Mouse (Mus musculus) lung, postnatal 0 days (tissue): ENCODE results near the gene Uqcr11. TPM values are rescaled to one million over a fixed set of nuclear protein-coding genes. Genes with fewer than 3 reads are reported as not detected.

Source experiments
- ATAC-seq: fragments of 200-750 bp; cut with Nextera tagmentation; 2 replicates; pipeline ENCODE4 v1.8.0; 2017; ENCODE audit warnings: moderate library complexity
- DNase-seq: peaks from one replicate; pipeline ENCODE4 v3.0.0-alpha.2; 2016; ENCODE audit warnings: low spot score
- H3K27ac ChIP-seq: fragments of 300-500 bp; sonication (generic); 2 replicates; pipeline ENCODE4 v1.5.1; 2014; ENCODE audit warnings: antibody characterized with exemption, mild to moderate bottlenecking, low read length, mixed read lengths
- H3K27me3 ChIP-seq: fragments of 300-500 bp; sonication (generic); replicated peaks from 2 replicates; pipeline ENCODE4 v1.6.1; 2014; ENCODE audit warnings: low read length, mixed read lengths; ENCODE audit not compliant: insufficient read depth
- H3K36me3 ChIP-seq: fragments of 300-500 bp; sonication (generic); 2 replicates; pipeline ENCODE4 v1.6.1; 2014; ENCODE audit warnings: low read length, mixed read lengths; ENCODE audit not compliant: insufficient read depth
- H3K4me1 ChIP-seq: fragments of 300-500 bp; sonication (generic); 2 replicates; pipeline ENCODE4 v1.6.1; 2014; ENCODE audit warnings: antibody characterized with exemption, low read depth, low read length, mixed read lengths; ENCODE audit not compliant: insufficient read depth
- H3K4me2 ChIP-seq: fragments of 300-500 bp; sonication (generic); replicated peaks from 2 replicates; pipeline ENCODE4 v1.6.1; 2014; ENCODE audit warnings: low read depth, mild to moderate bottlenecking, low read length, moderate library complexity, mixed read lengths
- H3K4me3 ChIP-seq: fragments of 300-500 bp; sonication (generic); 2 replicates; pipeline ENCODE4 v1.5.1; 2014; ENCODE audit warnings: low read depth, low read length
- H3K9ac ChIP-seq: fragments of 300-500 bp; sonication (generic); replicated peaks from 2 replicates; pipeline ENCODE4 v1.6.1; 2014; ENCODE audit warnings: low read depth, mild to moderate bottlenecking
- H3K9me3 ChIP-seq: fragments of 300-500 bp; sonication (generic); 2 replicates; pipeline ENCODE4 v1.6.1; 2016; ENCODE audit warnings: low read length, mixed read lengths
- CTCF ChIP-seq: IDR thresholded peaks from 2 replicates; pipeline ENCODE4 v1.5.1; 2016; ENCODE audit warnings: antibody characterized with exemption, mild to moderate bottlenecking
- EP300 ChIP-seq: IDR thresholded peaks from 2 replicates; pipeline ENCODE4 v1.6.1; 2016; ENCODE audit warnings: antibody characterized with exemption, mild to moderate bottlenecking, control low read depth
- WGBS: fragments of 180-500 bp; shearing (Covaris S2); extraction: QIAGEN DNeasy Blood & Tissue Kit; methylation state at CpG from one replicate; pipeline ENCODE4 v1.1.7; 2014; 5-methylcytosine and 5-hydroxymethylcytosine counted together
- polyA plus RNA-seq: library from polyadenylated mRNA; unstranded; fragments of >200 nt; fragmentation: Nextera tagmentation; extraction: Ambion mirVana; gene quantifications from 2 replicates; pipeline ENCODE4 v1.2.1, GENCODE M21; 2015

The Uqcr11 gene
- polyA plus RNA-seq, 1 experiment from 2014 or later: 651 TPM

- H3K9ac ChIP-seq: no peak overlapping the region
- H3K9me3 ChIP-seq: no peaks in the 10 kb centered on the region
- peak overlapping the region; percentile 92; the same call in 1 of the 2 replicates for H3K4me2 ChIP-seq
- H3K27ac ChIP-seq: no peak overlapping the region
- TF ChIP-seq EP300 (no peak), CTCF (no peak)
- peaks cover 20% of the 10 kb centered on the region; the same call in 1 of the 2 replicates for H3K4me1 ChIP-seq
- WGBS: 62% methylated on average over 7 of the region's 7 CpGs
- H3K36me3 ChIP-seq: peaks cover 19% of the 10 kb centered on the region; the same call in 1 of the 2 replicates
- H3K4me3 ChIP-seq: no peak overlapping the region
- ATAC-seq (no peak), DNase-seq (no peak)
- no peaks in the 10 kb centered on the region for H3K27me3 ChIP-seq
Observed at GRCm38 (mm10) chr10:80384709-80385108, 21.9 kb downstream of the Uqcr11 start.

GRCm38 (mm10) chr10:80384115-80384639, 22.5 kb downstream of the Uqcr11 start:
- DNase-seq (no peak), ATAC-seq (no peak)
- no peak overlapping the region for H3K4me3 ChIP-seq
- 82% methylated on average over 4 of the region's 4 CpGs for WGBS
- H3K9ac ChIP-seq: no peak overlapping the region
- no peaks in the 10 kb centered on the region for H3K27me3 ChIP-seq
- peaks cover 20% of the 10 kb centered on the region; the same call in 1 of the 2 replicates for H3K4me1 ChIP-seq
- H3K9me3 ChIP-seq: no peaks in the 10 kb centered on the region
- TF ChIP-seq EP300 (no peak), CTCF (no peak)
- H3K27ac ChIP-seq: no peak overlapping the region
- H3K4me2 ChIP-seq: no peak overlapping the region
- peaks cover 19% of the 10 kb centered on the region; the same call in 1 of the 2 replicates for H3K36me3 ChIP-seq

- TF ChIP-seq CTCF (peak; percentile 49), EP300 (no peak)
- WGBS: 42% methylated on average over 4 of the region's 4 CpGs
- no peaks in the 10 kb centered on the region for H3K27me3 ChIP-seq
- no peak for DNase-seq
- H3K36me3 ChIP-seq: peaks cover 19% of the 10 kb centered on the region; the same call in 1 of the 2 replicates
- no peak overlapping the region for H3K9ac ChIP-seq
- peaks cover 20% of the 10 kb centered on the region; the same call in 1 of the 2 replicates for H3K4me1 ChIP-seq
- H3K4me3 ChIP-seq: no peak overlapping the region
- H3K4me2 ChIP-seq: no peak overlapping the region
- H3K27ac ChIP-seq: no peak overlapping the region
- no peaks in the 10 kb centered on the region for H3K9me3 ChIP-seq
- no peak for ATAC-seq
Observed at GRCm38 (mm10) chr10:80383431-80383830, 23.2 kb downstream of the Uqcr11 start.

GRCm38 (mm10) chr10:80382641-80383365, 23.8 kb downstream of the Uqcr11 start:
- Histone ChIP-seq H3K4me3 (no peak overlapping the region), H3K9ac (no peak overlapping the region), H3K36me3 (peaks cover 19% of the 10 kb centered on the region; the same call in 1 of the 2 replicates), H3K9me3 (no peaks in the 10 kb centered on the region), H3K4me2 (no peak overlapping the region), H3K27ac (no peak overlapping the region), H3K27me3 (no peaks in the 10 kb centered on the region), H3K4me1 (peaks cover 14% of the 10 kb centered on the region; the same call in 1 of the 2 replicates)
- TF ChIP-seq CTCF: no peak
- TF ChIP-seq EP300: no peak
- ATAC-seq (no peak), DNase-seq (no peak)
- WGBS: 84% methylated on average over 7 of the region's 7 CpGs

GRCm38 (mm10) chr10:80377716-80378115, 28.9 kb downstream of the Uqcr11 start:
- Histone ChIP-seq H3K9me3 (no peaks in the 10 kb centered on the region), H3K9ac (no peak overlapping the region), H3K27ac (no peak overlapping the region), H3K27me3 (no peaks in the 10 kb centered on the region), H3K4me3 (no peak overlapping the region), H3K4me1 (no peaks in the 10 kb centered on the region), H3K36me3 (peaks cover 19% of the 10 kb centered on the region; the same call in 1 of the 2 replicates), H3K4me2 (no peak overlapping the region)
- DNase-seq (no peak), ATAC-seq (no peak)
- TF ChIP-seq CTCF (peak; percentile 68), EP300 (no peak)
- 49% methylated on average over 10 of the region's 10 CpGs for WGBS

GRCm38 (mm10) chr10:80376160-80376559, 30.5 kb downstream of the Uqcr11 start:
- ATAC-seq (peak; percentile 65), DNase-seq (peak; percentile 95)
- no peaks in the 10 kb centered on the region for H3K4me1 ChIP-seq
- H3K4me3 ChIP-seq: no peak overlapping the region
- peaks cover 7% of the 10 kb centered on the region; the same call in 1 of the 2 replicates for H3K36me3 ChIP-seq
- WGBS: 1% methylated on average over 7 of the region's 7 CpGs
- no peaks in the 10 kb centered on the region for H3K9me3 ChIP-seq
- no peak for TF ChIP-seq EP300
- peak; percentile 97 for TF ChIP-seq CTCF
- no peak overlapping the region for H3K4me2 ChIP-seq
- H3K9ac ChIP-seq: no peak overlapping the region
- no peak overlapping the region for H3K27ac ChIP-seq
- H3K27me3 ChIP-seq: no peaks in the 10 kb centered on the region
